Mouse (Mus musculus) lung, postnatal 0 days (tissue): Measurements from ENCODE around the gene 3110082I17Rik.

Experiments used
- CTCF ChIP-seq: IDR thresholded peaks from 2 replicates; pipeline ENCODE4 v1.5.1; 2016; ENCODE audit warnings: antibody characterized with exemption, mild to moderate bottlenecking
- EP300 ChIP-seq: IDR thresholded peaks from 2 replicates; pipeline ENCODE4 v1.6.1; 2016; ENCODE audit warnings: antibody characterized with exemption, mild to moderate bottlenecking, control low read depth

DNA sequence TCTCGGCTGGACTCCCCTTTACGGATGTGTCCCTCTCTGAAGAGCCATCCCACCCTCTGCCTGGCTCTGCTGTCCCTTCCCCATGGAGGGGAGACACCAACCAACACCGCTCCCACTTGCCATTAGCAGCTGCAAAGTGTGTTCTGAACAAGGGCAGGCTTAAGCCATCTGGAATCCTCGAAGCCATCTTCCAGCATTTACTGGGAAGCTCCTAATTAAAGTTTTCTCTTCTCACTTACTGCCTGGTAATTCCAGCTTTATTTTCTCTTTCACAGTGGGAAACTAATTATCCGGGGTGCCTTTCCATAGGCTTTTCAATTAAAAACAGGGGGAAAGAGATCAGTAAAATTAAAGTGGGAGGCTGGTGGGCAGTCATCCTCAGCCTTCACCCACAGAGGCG, 28.0 kb downstream of the 3110082I17Rik start:
- no peak for TF ChIP-seq EP300
- TF ChIP-seq CTCF = no peak
